Mouse (Mus musculus) kidney, adult 2 months (tissue): ENCODE data around the gene Hpse.

ENCODE experiments used
- CTCF ChIP-seq: fragments of 200-500 bp; conservative IDR thresholded peaks from 2 replicates; pipeline ENCODE4 v1.5.1; 2011; ENCODE audit warnings: low read depth, mild to moderate bottlenecking, control low read depth, low read length, moderate library complexity, mixed read lengths; ENCODE audit not compliant: insufficient read depth, insufficient read length
- POLR2A ChIP-seq: fragments of 200-500 bp; IDR thresholded peaks from one replicate; pipeline ENCODE4 v1.6.1; 2011; ENCODE audit warnings: low read depth, low read length, control low read depth

DNA sequence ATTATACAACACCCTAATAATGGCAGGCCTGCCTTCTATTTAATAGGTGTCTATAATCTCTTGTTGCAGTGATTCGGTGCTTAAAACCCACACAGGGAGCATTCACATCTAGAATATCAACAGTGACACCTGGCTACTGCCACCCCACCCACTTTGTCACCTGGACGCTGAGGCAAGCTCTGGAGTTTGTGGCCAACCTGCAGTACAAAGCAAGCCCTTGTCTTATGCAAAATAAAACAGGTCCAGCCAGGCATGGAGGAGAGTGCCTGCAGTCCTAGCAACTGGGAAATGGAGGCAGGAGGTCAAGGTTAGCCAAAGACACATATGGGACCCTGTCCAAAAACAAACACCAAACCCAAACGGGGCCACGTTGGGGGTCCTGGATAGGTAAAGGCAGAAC is 47.1 kb downstream of the Hpse start:
- TF ChIP-seq CTCF (no peak), POLR2A (no peak)
